Mouse (Mus musculus) urinary bladder, postnatal 36 days (tissue): Measurements from ENCODE around the gene Cacna1s.

Experiments used
- DNase-seq, 2 experiments: peaks; one replicate each; pipeline ENCODE4 v3.0.0; 2022; ENCODE audit warnings: low spot score in 2 of 2, mixed read lengths in 1 of 2

Cacna1s gene

DNA sequence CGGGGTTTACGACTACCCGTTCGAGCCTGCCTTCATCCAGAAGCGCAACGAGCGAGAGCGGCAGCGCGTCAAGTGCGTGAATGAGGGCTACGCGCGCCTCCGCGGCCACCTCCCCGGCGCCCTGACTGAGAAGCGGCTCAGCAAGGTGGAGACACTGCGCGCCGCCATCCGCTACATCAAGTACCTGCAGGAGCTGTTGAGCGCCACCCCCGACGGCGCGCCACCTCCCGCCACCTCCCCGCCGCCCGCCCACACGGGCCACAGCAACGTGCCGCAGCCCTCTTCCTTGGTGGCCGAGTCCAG is 1.6 kb upstream of the Cacna1s start:
- DNase-seq, result no peak

- DNase-seq, result peak; percentile 24 to 52
Observed at GRCm38 (mm10) chr1:136051465-136051864, 1.1 kb upstream of the Cacna1s start.

DNA sequence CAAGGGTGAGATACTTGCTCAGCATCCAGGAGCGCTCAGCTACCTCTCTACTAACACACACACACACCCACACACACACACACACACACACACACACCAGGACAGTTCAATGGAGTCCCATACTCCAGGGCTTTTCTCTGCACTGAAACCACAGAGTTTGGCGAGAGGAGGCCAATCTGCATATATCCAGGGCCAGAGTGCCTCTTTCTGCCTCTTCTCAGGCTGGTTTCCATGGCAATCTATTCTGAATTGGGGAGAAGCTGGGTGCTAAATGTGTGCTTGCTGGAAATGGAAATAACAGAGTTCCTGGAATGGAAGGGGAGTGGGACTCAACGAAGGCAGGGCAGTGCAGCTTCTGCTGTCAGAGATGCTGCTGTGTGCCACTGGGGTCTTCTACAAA is 3.2 kb downstream of the Cacna1s start:
- DNase-seq, result no peak

DNA sequence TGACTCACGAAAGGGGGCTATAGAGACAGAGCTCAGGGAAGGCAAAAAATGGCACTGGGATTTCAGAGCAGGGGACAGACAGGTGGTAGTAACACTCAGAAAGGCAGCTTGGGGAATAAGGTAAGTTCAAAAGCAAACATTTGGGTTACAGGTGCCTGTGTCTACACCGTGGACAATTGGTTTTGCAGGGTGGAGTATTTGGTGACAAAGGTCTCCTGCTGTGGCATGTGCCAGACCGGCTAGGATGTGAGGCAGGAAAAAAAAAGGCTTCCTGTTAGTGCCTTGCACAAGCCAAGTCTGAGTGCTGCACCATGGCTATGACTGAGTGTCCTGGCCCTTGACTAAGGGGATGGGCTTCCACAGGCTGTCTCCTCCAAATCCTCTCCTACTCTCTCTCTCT is 6.0 kb downstream of the Cacna1s start:
- no peak for DNase-seq

- DNase-seq, result peak; percentile 35 to 54
Observed at GRCm38 (mm10) chr1:136061041-136061789, 8.7 kb downstream of the Cacna1s start.

DNA sequence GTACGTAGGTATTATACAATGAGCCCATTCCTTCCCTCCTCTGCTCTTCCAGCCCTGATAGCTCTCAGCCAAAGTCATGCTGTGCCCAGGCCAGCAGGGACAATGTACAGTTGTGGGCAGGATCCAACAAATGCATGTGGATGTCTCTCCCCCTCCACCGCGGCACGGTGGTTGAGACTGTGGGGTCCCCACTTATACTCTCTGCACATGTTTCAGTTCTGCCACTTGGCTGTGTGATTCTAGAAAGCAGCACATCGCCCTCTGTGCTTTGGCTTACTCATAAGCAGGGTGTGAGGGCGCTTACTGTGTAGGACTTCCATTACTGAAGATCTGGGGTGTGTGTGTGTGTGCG is 9.2 kb downstream of the Cacna1s start:
- DNase-seq, result no peak

- DNase-seq, result no peak
Observed at GRCm38 (mm10) chr1:136063991-136064390, 11.4 kb downstream of the Cacna1s start.

DNA sequence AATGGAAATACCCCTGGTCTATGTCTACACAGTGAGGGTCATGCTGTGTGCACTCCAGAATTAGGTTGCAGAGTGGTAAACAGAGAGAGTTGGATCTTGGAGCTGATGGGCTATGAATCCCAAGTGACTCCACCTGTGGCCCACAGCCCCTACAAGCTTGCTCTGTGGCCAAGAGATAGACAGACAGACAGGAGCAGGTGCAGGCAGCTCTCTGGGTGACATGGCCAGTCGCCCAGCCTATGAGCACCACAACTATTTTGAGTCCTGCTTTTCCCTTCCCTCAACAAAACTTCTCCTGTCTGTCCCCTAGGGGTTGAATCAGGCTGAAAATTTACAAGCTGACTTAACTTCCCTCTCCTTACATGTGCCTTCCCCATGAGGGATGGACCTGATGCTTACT is 14.1 kb downstream of the Cacna1s start:
- DNase-seq, result no peak

- DNase-seq, result no peak
Observed at GRCm38 (mm10) chr1:136067579-136067978, 15.0 kb downstream of the Cacna1s start.

DNA sequence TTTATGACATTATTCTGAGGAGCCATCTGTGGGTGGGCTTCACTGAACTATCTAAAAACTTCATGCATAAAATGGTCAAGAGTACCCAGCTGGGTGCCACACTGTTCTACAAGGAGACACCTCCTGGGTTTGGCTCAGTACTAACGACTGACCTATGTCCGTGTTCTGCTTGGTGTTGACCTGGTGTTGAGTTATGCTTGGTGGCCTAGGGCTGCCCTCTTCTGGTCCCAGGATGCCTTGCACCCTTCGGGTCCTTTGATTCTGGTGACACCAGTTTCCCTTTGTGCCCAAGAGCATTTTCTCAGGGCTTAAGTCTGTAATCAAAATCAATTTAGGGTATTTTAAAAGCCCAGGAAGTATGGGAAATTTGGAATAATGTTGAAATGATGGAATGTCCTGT is 23.5 kb downstream of the Cacna1s start:
- DNase-seq, result peak; percentile 34 to 52

GRCm38 (mm10) chr1:136077656-136078055 is 25.1 kb downstream of the Cacna1s start:
- no peak for DNase-seq

DNA sequence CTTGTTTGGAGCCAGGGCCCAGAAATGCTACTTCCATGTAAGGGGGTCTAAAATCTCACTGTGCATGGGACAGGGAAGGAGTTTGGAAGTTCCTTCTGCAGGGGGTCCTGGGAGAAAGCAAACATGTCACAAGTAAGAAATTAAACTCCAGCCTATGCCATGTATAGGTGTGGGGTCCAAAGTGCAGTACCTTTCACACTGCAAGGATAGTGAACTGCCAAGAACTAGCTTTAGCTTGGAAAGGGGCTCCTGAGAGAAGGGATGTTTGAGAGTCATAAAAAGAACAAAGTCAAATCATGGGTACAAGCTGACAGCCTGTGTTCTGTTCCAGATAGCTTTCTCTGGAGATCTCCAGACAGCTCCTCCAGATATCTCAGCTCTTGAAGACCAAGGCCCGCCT is 28.6 kb downstream of the Cacna1s start:
- DNase-seq, result no peak

- DNase-seq, result no peak
Observed at GRCm38 (mm10) chr1:136085988-136086685, 33.6 kb downstream of the Cacna1s start.

GRCm38 (mm10) chr1:136089368-136090165 is 37.0 kb downstream of the Cacna1s start:
- DNase-seq, result no peak

DNA sequence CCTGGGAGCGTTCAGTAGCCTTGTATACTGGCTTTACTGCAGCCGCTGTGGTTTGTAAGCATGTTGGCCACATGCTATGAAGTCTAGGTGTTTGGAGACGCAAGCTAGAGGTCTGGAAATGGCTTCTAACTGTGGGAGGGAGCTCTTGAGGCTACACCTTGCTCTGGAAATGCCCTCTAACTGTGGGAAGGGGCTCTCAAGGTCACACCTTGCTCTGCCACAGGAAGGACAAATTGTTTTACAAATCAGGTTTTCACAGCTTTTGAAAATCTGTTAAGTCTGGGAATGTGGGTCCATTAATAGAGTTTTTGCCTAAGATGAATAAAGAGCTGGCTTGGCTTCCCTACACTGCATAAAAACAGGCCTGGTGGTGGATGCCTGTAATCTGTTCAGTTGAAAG is 41.2 kb downstream of the Cacna1s start:
- DNase-seq, result no peak

GRCm38 (mm10) chr1:136094807-136095206 is 42.3 kb downstream of the Cacna1s start:
- DNase-seq, result no peak

- no peak for DNase-seq
Observed at GRCm38 (mm10) chr1:136102094-136102493, 49.5 kb downstream of the Cacna1s start.

DNA sequence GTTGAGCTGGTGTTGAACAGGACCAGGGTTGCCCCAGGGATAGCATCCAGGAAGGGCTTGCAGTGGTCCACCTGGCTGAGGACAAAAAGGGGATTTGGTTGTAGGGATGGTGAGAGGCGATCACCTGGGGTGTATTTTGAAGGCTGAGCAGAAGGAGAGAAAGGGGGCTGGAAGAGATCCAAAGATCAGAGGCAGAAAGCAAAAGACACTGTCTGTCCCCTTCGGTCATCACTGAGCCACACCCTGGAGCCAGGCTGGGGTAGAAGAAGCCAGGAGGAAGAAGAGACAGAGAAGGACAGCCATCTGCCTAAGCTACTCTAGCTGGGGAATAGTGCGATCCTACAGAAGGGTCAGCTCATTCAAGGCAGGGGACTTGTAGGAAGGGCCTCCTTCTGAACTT is 50.0 kb downstream of the Cacna1s start:
- no peak for DNase-seq

DNA sequence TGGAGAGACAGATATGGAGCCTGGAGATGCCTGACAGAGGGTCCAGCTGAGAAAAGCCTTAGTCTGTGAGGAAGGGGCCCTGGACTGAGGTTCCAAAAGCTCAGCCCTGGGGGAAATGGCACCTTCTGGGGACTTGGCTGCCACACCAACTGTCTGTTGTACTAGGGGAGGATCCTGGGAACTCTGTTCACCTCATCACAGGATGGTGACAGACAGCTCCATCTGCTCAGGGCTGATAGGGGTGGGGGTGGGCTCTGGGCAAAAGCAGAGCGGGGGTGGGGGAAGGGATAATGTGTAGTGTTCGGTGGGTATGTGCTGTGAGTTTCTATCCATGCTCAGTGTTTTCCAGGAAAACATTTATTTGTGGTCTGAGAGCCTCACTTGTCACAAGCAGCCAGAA is 50.4 kb downstream of the Cacna1s start:
- DNase-seq, result no peak

DNA sequence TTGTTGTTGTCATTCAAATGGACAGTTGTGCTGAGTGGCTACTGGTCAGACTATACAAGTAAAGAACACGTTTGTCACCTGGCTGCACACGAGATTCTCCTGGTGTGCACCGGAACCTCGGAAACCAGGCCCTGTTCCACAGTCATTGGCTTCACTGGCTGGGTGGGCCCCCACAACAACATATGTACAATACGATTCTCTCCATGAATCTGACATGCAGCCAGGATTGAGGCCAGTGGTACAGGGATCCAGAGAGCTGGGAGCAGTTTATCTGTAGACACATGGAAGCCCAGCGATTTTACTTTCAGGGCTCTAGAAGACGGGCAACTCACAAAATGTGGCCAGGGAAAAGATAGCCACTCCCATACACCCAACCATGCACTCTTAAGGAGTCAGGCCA is 51.1 kb downstream of the Cacna1s start:
- no peak for DNase-seq

- DNase-seq, result no peak
Observed at GRCm38 (mm10) chr1:136104741-136105140, 52.2 kb downstream of the Cacna1s start.

DNA sequence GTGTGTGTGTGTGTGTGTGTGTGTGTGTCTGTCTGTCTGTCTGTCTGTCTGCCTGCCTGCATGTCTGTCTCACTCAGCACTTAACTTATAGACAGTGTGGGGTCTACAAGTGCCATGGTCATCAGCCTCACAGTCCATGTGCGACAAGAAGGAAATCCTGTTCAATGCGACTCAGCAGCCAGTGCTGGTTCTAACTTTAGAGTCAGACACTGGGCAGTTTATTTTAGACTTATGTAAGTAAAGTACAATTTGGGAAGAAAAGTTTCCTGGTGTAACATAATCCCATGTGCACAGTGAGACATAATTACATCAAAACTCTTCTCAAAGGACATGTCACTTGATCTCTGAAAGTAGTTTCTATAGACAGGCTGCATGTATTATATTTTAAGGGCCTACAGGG is 56.9 kb downstream of the Cacna1s start:
- no peak for DNase-seq

GRCm38 (mm10) chr1:136116183-136116582 is 63.6 kb downstream of the Cacna1s start:
- peak; percentile 52 to 54 for DNase-seq
